Mouse (Mus musculus) induced T-regulatory cell, adult 2 months (primary cell): ENCODE data around the gene Rptor.

Experiments used
- DNase-seq: peaks from one replicate; pipeline ENCODE4 v3.0.0-alpha.2; 2012; ENCODE audit warnings: low read depth

Gene Rptor

DNA sequence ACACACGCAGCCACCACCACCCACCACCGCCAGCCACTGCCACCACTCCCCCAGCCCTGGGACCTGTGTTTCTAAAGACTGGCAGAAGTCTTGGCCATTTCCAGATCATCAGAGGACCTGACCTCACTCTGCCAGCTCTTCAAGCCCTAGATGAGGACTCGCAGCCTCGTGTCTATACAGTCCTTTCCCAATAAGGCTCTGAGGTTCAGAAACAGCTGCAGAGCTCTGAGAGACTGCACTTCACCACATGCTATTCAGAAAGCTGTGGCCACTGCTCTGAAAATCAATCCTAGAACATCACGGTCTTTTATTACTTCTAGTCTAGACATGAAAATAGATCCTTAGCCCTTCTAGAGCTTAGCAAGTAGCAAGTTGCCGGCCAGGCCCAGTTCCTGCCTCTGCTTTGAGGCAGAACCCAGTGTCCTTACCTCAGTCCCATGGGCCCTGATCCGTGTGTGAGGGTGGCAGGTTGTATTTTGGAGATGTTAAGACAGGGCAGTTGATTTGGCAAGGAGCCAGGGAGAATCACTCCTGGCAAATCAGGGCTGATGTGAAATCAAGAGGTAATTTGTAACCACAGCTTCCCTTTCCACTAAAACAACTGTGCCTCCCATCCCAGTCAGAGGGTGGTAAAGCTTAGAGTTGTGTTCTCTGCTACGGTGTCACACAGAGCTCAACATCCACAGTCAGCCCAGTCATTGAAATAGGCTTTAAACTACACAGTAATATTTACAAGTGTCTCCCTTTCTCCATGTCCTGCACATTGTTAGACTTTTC, 260.0 kb downstream of the Rptor start:
- DNase-seq = no peak

DNA sequence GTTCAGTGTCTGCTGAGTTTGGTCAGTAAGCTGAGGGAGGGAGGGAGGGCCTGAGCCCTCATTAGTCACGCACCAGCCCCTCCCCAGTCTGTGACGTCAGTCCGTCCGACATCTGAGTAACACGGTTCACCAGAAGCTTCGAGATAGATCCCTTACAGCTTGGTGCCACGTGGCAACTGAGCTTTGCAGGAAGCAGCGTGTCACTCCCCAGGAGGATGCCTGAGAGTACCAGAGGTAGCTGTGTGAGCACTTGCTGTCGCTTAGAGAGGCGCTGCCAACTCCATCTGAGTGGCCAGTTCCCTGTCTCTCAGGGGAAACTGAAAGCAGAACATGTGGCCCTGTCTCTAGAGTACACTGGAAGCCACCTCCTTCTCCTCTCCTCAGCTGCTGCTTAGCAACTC, 260.7 kb downstream of the Rptor start:
- peak; percentile 27 for DNase-seq

GRCm38 (mm10) chr11:119866837-119867236, 264.1 kb downstream of the Rptor start:
- DNase-seq = no peak

- no peak for DNase-seq
Observed at GRCm38 (mm10) chr11:119868138-119868537, 265.4 kb downstream of the Rptor start.

DNA sequence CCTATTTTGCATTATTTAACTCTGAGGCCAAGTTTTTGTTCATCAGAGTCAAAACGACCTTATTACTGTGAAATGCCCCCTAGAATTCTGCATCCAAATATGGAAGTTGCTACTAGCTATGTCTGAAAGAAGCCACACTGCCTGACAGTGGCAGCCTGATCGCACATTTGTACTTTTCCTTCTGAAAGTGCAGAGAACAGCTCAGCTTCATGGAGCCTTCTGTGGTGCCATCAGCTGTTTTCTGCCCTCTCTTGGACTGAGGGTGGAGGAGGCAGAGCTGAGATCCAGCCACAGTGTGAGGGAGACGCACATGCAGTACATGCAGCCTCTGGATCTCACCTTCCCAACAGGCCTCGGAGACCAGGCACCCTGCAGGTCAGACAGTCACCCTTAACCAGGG, 265.9 kb downstream of the Rptor start:
- DNase-seq = no peak

DNA sequence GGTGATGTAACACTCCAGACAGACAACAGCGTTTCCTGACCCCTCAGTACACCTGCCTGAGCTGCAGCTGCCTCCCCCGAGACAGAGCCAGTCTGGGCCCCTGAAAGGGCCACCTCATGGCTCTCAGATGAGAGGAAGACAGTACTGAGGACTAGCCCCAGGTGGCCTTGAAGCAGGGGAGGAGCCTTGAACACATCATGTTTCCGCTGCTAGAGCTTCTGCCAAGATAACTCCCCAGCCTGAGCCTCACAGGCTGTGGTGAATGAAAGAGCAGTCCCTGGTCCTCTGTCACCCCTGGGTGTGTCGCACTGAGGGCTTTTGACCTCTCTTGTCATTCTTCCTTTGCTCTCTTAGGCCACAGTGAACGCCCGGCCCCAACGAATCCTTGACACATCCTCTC, 268.4 kb downstream of the Rptor start:
- no peak for DNase-seq

- DNase-seq = no peak
Observed at GRCm38 (mm10) chr11:119873643-119874042, 270.9 kb downstream of the Rptor start.

DNA sequence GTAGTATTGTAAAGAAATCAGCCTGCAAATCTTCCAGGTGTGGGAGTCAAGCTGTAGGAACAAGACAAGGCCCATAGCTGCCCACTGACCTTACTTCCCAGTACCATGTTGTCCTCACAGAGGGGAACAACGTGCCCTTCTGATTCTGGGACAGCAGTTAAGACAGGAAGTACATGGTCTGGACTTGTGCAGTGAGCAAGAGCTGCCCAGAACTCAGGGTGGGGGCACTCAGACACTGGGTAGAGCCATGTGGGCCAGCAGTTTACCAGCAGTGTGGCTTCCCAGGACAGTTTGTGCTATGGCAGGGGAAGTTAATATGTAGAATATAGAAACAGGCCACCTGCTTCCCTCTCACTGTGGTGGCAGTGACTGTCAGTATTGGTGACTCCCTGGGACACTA, 272.1 kb downstream of the Rptor start:
- no peak for DNase-seq

- DNase-seq = no peak
Observed at GRCm38 (mm10) chr11:119875685-119876084, 273.0 kb downstream of the Rptor start.

- no peak for DNase-seq
Observed at GRCm38 (mm10) chr11:119877124-119877523, 274.4 kb downstream of the Rptor start.

DNA sequence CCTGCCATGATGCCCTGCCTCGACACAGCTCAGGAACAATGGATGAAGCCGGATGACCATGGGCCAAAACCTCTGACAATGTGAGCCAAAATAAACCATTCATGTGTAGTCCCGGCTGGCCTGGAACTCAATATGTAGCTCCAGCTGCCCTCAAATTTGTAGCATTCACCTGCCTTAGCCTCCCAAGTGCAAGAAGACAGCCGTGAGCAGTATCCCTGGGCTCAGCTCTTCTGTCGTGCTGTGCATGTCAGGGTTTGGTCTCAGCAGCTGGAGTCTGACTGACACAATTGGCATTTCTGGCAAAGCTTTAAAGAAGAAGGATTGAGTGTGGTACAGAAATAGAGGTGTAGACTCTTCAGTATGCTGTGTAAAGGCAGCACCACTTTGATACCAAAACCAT, 276.9 kb downstream of the Rptor start:
- DNase-seq = no peak

DNA sequence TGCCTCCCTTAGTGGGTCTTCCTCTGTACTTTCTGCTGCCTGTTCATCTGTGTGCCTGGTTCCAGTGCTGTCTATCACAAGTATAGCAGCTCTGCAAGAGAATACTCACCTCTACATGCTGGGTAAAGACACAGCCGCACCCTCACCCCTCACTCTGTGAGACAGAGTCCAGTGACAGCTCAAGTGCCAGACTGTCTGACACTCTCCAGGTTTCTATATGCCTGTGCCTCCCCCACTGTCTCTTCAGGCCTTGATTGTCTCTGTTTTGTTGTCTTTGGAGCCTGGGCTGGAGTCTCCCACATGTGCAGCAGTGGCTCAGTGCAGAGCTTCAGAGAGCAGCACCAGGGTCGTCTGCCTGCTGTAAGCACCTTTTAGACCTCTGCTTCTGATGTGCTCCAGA, 280.9 kb downstream of the Rptor start:
- no peak for DNase-seq

- no peak for DNase-seq
Observed at GRCm38 (mm10) chr11:119889966-119890365, 287.3 kb downstream of the Rptor start.

- DNase-seq = no peak
Observed at GRCm38 (mm10) chr11:119891601-119892215, 289.0 kb downstream of the Rptor start.

- no peak for DNase-seq
Observed at GRCm38 (mm10) chr11:119893667-119894236, 291.0 kb downstream of the Rptor start.

DNA sequence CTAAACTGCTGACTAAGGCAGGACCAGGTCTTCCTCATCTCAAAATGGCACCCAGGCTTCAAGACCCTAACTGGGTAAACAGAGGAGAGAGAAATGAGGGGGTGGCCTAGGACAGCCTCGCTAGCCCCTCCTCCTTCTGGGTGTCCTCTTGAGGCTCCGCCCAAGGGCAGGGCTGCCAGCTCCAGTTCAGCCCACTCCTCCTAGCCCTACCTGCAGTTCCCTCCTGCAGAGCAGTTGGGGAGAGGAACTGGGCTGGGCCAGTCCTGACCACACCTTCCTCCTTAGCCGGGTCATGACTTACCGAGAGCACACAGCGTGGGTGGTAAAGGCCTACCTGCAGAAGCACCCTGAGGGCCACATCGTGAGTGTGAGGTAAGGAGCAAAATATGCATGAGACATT, 291.9 kb downstream of the Rptor start:
- DNase-seq = peak; percentile 60

- no peak for DNase-seq
Observed at GRCm38 (mm10) chr11:119897041-119897440, 294.3 kb downstream of the Rptor start.

DNA sequence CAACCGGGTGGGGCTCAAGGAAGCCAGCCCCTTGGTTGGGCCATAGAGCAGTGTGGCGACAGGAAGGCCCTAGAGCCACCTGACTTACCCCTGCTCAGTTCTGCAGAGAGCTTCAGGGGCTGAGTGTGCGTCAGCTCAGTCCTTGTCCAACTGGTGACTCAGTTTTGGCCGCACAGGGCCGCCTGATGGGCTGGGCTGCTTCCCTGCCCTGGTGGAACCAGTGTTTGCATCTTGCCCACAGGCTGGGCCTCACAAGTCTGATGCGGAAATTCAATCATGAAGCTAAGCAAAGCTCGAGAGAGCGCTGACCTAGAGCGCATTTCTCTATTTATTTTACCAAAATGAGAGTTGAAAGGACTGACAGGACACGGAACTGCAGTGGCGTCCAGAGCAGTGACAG, 296.3 kb downstream of the Rptor start:
- DNase-seq = no peak

- DNase-seq = no peak
Observed at GRCm38 (mm10) chr11:119901174-119901573, 298.5 kb downstream of the Rptor start.

DNA sequence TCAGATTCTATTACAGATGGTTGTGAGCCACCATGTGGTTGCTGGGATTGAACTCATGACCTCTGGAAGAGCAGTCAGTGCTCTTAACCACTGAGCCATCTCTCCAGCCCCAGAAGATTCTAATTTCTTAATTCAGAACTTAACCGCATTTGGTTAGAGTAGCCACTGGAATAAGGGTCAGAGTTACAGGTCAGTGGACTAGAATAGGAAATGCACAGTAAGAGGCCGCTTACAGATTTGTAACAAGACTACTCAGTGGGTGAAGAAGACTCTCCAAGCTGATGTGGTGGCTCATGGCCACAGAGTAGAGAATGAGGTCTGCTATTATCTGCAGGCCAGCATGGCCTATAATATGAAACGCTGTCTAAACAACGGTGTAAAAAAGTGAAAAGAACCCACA, 300.2 kb downstream of the Rptor start:
- no peak for DNase-seq

- DNase-seq = peak; percentile 81
Observed at GRCm38 (mm10) chr11:119904621-119905286, 302.0 kb downstream of the Rptor start.

DNA sequence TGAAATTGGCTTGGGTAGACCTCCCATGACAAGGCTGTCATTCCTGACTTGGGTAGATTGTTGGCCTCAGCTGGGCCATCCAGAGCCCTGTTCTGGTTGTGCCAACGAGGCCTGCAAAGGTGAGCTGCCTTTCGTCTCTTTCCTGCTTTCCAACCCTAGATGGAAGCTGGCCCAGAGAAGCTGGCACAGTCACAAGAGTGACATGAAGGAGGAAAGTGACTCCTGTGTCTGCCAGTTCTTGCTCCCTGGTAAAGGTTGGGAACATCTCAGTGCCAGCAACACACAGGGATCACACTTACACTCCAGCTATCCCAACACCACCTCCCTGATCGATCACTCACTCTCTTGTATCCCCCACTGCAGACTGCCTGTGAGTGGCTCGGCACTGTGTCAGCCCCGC, 303.1 kb downstream of the Rptor start:
- no peak for DNase-seq
